Mouse (Mus musculus) kidney, postnatal 4 days (tissue): ENCODE measurements at regions not wholly inside any gene's neighbourhood (a gene's known extent, or its start where the extent isn't known, plus 50 kb on each side); places are given as distances from the start of the nearest gene placed in this dataset.

Experiments used
- DNase-seq, 2 experiments: peaks; one replicate each; pipeline ENCODE4 v3.0.0; 2021; ENCODE audit warnings: mixed read lengths in 2 of 2

- DNase-seq, result no peak
These were observed 55.3 kb downstream of the Tril start for GRCm38 (mm10) chr6:53765302-53765701.

DNA sequence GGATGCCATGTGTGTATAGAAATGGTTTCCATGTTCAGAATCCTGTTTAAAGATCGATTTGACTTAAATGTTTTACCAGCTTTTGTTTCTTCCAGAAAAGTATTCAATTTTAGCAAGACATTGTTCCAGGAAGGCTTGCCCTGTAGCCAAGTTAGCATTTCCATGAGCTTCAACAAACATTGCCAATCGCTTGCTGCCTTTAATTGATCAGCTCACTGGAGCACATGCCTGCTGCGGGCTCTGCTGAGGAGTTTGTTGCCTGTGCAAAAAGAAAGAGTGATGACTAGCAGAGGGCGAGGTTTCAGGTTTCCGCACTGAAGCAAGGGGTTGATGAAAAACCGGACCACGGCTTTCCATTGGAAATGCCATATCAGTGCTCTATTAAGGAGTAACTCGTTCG is 58.0 kb downstream of the Tril start:
- no peak for DNase-seq

GRCm38 (mm10) chr6:53760651-53761058 is 60.0 kb downstream of the Tril start:
- peak; percentile 58 to 60 for DNase-seq

DNA sequence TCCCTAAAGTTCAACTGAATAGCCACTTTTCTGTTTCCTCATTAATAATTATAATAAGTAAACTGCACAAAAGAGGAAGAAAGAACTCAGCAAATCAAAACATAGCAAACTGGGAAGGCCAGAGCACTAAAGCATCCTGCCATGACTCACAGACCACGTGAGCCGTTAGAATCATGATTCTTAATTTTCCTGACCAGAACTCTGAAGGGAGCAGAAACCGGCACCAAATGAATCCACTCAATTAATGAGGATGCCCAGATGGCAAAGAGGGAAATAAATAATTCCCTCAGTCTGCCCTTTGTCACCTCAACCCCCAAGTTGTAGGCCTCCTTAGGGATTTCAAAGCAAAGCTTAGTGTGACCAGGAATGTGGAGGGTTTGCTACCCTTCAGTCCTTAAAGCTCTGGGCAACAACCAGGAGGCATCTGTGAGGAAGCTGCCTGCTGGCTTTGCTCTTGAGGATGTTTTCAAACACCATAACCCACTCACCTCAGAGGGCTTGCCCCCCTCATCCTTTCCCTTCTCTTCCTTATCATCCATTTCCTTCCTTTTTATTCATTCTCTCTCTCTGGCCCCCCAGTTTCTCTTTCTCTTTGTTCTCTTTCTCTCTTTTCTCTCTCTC is 60.8 kb downstream of the Tril start:
- DNase-seq, result no peak

- DNase-seq, result no peak
These were observed 66.3 kb downstream of the Tril start for GRCm38 (mm10) chr6:53754366-53754765.

DNA sequence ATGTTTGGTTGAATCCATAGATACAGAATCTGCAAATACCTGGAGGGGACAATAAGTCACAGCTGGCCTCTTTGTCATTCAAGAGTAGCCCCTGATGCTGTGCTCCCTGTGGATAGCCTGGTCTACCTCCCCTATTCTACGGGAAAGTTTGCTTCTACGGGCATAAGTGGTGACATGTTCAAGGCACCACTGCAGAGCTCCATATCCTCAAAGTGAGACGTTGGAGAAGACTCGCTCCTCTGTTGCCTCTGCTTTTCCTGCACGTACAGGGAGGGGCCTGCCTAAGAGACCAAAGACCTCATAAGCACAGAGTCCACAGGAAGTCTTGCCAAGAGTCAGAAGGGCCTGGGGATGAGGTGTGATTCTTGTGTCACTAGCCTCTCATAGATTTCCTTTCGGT is 70.1 kb downstream of the Tril start:
- no peak for DNase-seq
